Mouse (Mus musculus) kidney, postnatal 0 days (tissue): ENCODE measurements at regions not wholly inside any gene's neighbourhood (a gene's known extent, or its start where the extent isn't known, plus 50 kb on each side); places are given as distances from the start of the nearest gene placed in this dataset.
"Not testable (repeated sequence)": the region's sequence is repeated elsewhere in the genome, so short reads cannot be mapped to it uniquely, and the experiment has no call there.

ENCODE experiments used
- ATAC-seq: fragments of 200-750 bp; cut with Nextera tagmentation; replicated peaks from 2 replicates; pipeline ENCODE4 v1.8.0; 2017; ENCODE audit warnings: low read depth, moderate number of reproducible peaks, moderate TSS enrichment, moderate library complexity; ENCODE audit not compliant: low FRiP score
- DNase-seq: peaks from one replicate; pipeline ENCODE4 v3.0.0-alpha.2; 2016; ENCODE audit warnings: low spot score
- H3K27ac ChIP-seq: fragments of 300-500 bp; sonication (generic); 2 replicates; pipeline ENCODE4 v1.5.1; 2014; ENCODE audit warnings: mild to moderate bottlenecking
- H3K27me3 ChIP-seq: fragments of 300-500 bp; sonication (generic); 2 replicates; pipeline ENCODE4 v1.6.1; 2014; ENCODE audit warnings: low read length, mixed read lengths; ENCODE audit not compliant: insufficient read depth
- H3K36me3 ChIP-seq: fragments of 300-500 bp; sonication (generic); 2 replicates; pipeline ENCODE4 v1.6.1; 2014; ENCODE audit warnings: low read length, mixed read lengths; ENCODE audit not compliant: insufficient read depth
- H3K4me1 ChIP-seq: fragments of 300-500 bp; sonication (generic); replicated peaks from 2 replicates; pipeline ENCODE4 v1.6.1; 2014; ENCODE audit warnings: antibody characterized with exemption, low read length, mixed read lengths; ENCODE audit not compliant: insufficient read depth
- H3K4me2 ChIP-seq: fragments of 300-500 bp; sonication (generic); 2 replicates; pipeline ENCODE4 v1.6.1; 2014; ENCODE audit warnings: mild to moderate bottlenecking, low read length, moderate library complexity, mixed read lengths
- H3K4me3 ChIP-seq: fragments of 300-500 bp; sonication (generic); replicated peaks from 2 replicates; pipeline ENCODE4 v1.5.1; 2014; ENCODE audit warnings: low read depth, low read length
- H3K9ac ChIP-seq: fragments of 300-500 bp; sonication (generic); 2 replicates; pipeline ENCODE4 v1.6.1; 2014; ENCODE audit warnings: low read depth, low read length
- H3K9me3 ChIP-seq: fragments of 300-500 bp; sonication (generic); replicated peaks from 2 replicates; pipeline ENCODE4 v1.6.1; 2016; ENCODE audit warnings: low read length, inconsistent platforms, mixed read lengths
- CTCF ChIP-seq: IDR thresholded peaks from 2 replicates; pipeline ENCODE4 v1.5.1; 2016; ENCODE audit warnings: antibody characterized with exemption, low read depth, mild to moderate bottlenecking, moderate library complexity
- WGBS: fragments of 180-500 bp; shearing (Covaris S2); extraction: QIAGEN DNeasy Blood & Tissue Kit; methylation state at CpG from one replicate; pipeline ENCODE4 v1.1.7; 2014; 5-methylcytosine and 5-hydroxymethylcytosine counted together

GRCm38 (mm10) chr7:138719608-138720007 lies 126.3 kb upstream of the Ppp2r2d start:
- Histone ChIP-seq H3K9ac (no peak overlapping the region), H3K4me3 (no peak overlapping the region), H3K4me1 (no peaks in the 10 kb centered on the region), H3K9me3 (no peaks in the 10 kb centered on the region), H3K4me2 (no peak overlapping the region), H3K36me3 (no peaks in the 10 kb centered on the region), H3K27ac (no peak overlapping the region), H3K27me3 (no peaks in the 10 kb centered on the region)
- WGBS: 37% methylated on average over 5 of the region's 5 CpGs
- ATAC-seq: no peak
- no peak for TF ChIP-seq CTCF
- peak; percentile 36 for DNase-seq

- Histone ChIP-seq H3K4me3 (no peak overlapping the region), H3K4me2 (no peak overlapping the region), H3K27ac (no peak overlapping the region), H3K9me3 (no peaks in the 10 kb centered on the region), H3K4me1 (no peaks in the 10 kb centered on the region), H3K36me3 (no peaks in the 10 kb centered on the region), H3K9ac (no peak overlapping the region), H3K27me3 (no peaks in the 10 kb centered on the region)
- ATAC-seq (no peak), DNase-seq (peak; percentile 40)
- no peak for TF ChIP-seq CTCF
- WGBS: 15% methylated on average over 3 of the region's 3 CpGs
These were observed 126.8 kb upstream of the Ppp2r2d start for GRCm38 (mm10) chr7:138719115-138719514.

GRCm38 (mm10) chr7:138714731-138715130 lies 131.1 kb upstream of the Ppp2r2d start:
- Histone ChIP-seq H3K9me3 (no peaks in the 10 kb centered on the region), H3K9ac (no peak overlapping the region), H3K27me3 (no peaks in the 10 kb centered on the region), H3K27ac (no peak overlapping the region), H3K4me2 (no peak overlapping the region), H3K4me1 (no peaks in the 10 kb centered on the region), H3K4me3 (no peak overlapping the region), H3K36me3 (no peaks in the 10 kb centered on the region)
- TF ChIP-seq CTCF: no peak
- DNase-seq (no peak), ATAC-seq (no peak)
- WGBS: 85% methylated on average over 1 of the region's 1 CpGs

GRCm38 (mm10) chr7:138708373-138708772 lies 137.5 kb upstream of the Ppp2r2d start:
- Histone ChIP-seq H3K4me3 (no peak overlapping the region), H3K9me3 (no peaks in the 10 kb centered on the region), H3K4me1 (no peaks in the 10 kb centered on the region), H3K27me3 (no peaks in the 10 kb centered on the region), H3K27ac (no peak overlapping the region), H3K4me2 (no peak overlapping the region), H3K9ac (no peak overlapping the region), H3K36me3 (no peaks in the 10 kb centered on the region)
- 82% methylated on average over 6 of the region's 6 CpGs for WGBS
- DNase-seq: no peak
- no peak for TF ChIP-seq CTCF
- no peak for ATAC-seq

GRCm38 (mm10) chr7:138699599-138699998 lies 146.3 kb upstream of the Ppp2r2d start:
- not testable (repeated sequence) for H3K4me3 ChIP-seq, H3K27ac ChIP-seq, H3K36me3 ChIP-seq, ATAC-seq, H3K4me1 ChIP-seq, DNase-seq, H3K9me3 ChIP-seq, H3K9ac ChIP-seq, H3K4me2 ChIP-seq, H3K27me3 ChIP-seq
- 70% methylated on average over 1 of the region's 1 CpGs for WGBS

- H3K4me1 ChIP-seq: no peaks in the 10 kb centered on the region
- H3K4me3 ChIP-seq: no peak overlapping the region
- no peaks in the 10 kb centered on the region for H3K9me3 ChIP-seq
- 53% methylated on average over 7 of the region's 7 CpGs for WGBS
- no peaks in the 10 kb centered on the region for H3K27me3 ChIP-seq
- H3K9ac ChIP-seq: no peak overlapping the region
- ATAC-seq (no peak), DNase-seq (no peak)
- TF ChIP-seq CTCF: no peak
- H3K36me3 ChIP-seq: no peaks in the 10 kb centered on the region
- H3K27ac ChIP-seq: no peak overlapping the region
- no peak overlapping the region for H3K4me2 ChIP-seq
These were observed 163.7 kb upstream of the Ppp2r2d start for GRCm38 (mm10) chr7:138682161-138682560.

- H3K4me1 ChIP-seq: no peaks in the 10 kb centered on the region
- 54% methylated on average over 5 of the region's 5 CpGs for WGBS
- peak; percentile 22; the same call in 1 of the 2 replicates for TF ChIP-seq CTCF
These were observed 165.3 kb upstream of the Ppp2r2d start for GRCm38 (mm10) chr7:138680530-138680929.

More at GRCm38 (mm10) chr7:138680530-138680929, 165.3 kb upstream of the Ppp2r2d start:
- ATAC-seq (no peak), DNase-seq (no peak)
- Histone ChIP-seq H3K27me3 (no peaks in the 10 kb centered on the region), H3K9ac (no peak overlapping the region), H3K36me3 (no peaks in the 10 kb centered on the region), H3K4me3 (no peak overlapping the region), H3K4me2 (no peak overlapping the region), H3K9me3 (no peaks in the 10 kb centered on the region), H3K27ac (no peak overlapping the region)
